Mouse (Mus musculus) heart, embryonic 12.5 days (tissue): ENCODE data around the gene Scfd2. TPM values are rescaled to one million over a fixed set of nuclear protein-coding genes. Genes with fewer than 3 reads are reported as not detected.

Experiments
- ATAC-seq: fragments of 200-750 bp; cut with Nextera tagmentation; 2 replicates; pipeline ENCODE4 v1.8.0; 2017; ENCODE audit warnings: moderate TSS enrichment, moderate library complexity; ENCODE audit not compliant: insufficient number of reproducible peaks, low FRiP score
- H3K27ac ChIP-seq: fragments of 300-500 bp; sonication (generic); 2 replicates; pipeline ENCODE4 v1.5.1; 2016; ENCODE audit warnings: mild to moderate bottlenecking, moderate library complexity; ENCODE audit not compliant: poor library complexity, severe bottlenecking
- H3K27me3 ChIP-seq: fragments of 300-500 bp; sonication (generic); replicated peaks from 2 replicates; pipeline ENCODE4 v1.6.1; 2016; ENCODE audit warnings: mild to moderate bottlenecking, moderate library complexity
- H3K36me3 ChIP-seq: fragments of 300-500 bp; sonication (generic); 2 replicates; pipeline ENCODE4 v1.6.1; 2016; ENCODE audit warnings: mild to moderate bottlenecking, moderate library complexity
- H3K4me1 ChIP-seq: fragments of 300-500 bp; sonication (generic); replicated peaks from 2 replicates; pipeline ENCODE4 v1.6.1; 2016; ENCODE audit warnings: mild to moderate bottlenecking
- H3K4me2 ChIP-seq: fragments of 300-500 bp; sonication (generic); 2 replicates; pipeline ENCODE4 v1.6.1; 2016; ENCODE audit warnings: mild to moderate bottlenecking, moderate library complexity
- H3K4me3 ChIP-seq: fragments of 300-500 bp; sonication (generic); 2 replicates; pipeline ENCODE4 v1.5.1; 2016; ENCODE audit warnings: mild to moderate bottlenecking
- H3K9ac ChIP-seq: fragments of 300-500 bp; sonication (generic); 2 replicates; pipeline ENCODE4 v1.6.1; 2016; ENCODE audit warnings: mild to moderate bottlenecking, moderate library complexity
- H3K9me3 ChIP-seq: fragments of 300-500 bp; sonication (generic); replicated peaks from 2 replicates; pipeline ENCODE4 v1.6.1; 2016; ENCODE audit warnings: mild to moderate bottlenecking, moderate library complexity
- whole genome bisulfite sequencing: fragments of 180-500 bp; shearing (Covaris S2); methylation state at CpG from one replicate; pipeline ENCODE4 v1.1.7; 2016; 5-methylcytosine and 5-hydroxymethylcytosine counted together
- polyA plus RNA-seq: library from polyadenylated mRNA; unstranded; fragments of >200 nt; fragmentation: Nextera tagmentation; extraction: Ambion mirVana; gene quantifications from 2 replicates; pipeline ENCODE4 v1.2.1, GENCODE M21; 2016

The Scfd2 gene
- polyA plus RNA-seq, 1 experiment from 2014 or later = 13.6 TPM

DNA sequence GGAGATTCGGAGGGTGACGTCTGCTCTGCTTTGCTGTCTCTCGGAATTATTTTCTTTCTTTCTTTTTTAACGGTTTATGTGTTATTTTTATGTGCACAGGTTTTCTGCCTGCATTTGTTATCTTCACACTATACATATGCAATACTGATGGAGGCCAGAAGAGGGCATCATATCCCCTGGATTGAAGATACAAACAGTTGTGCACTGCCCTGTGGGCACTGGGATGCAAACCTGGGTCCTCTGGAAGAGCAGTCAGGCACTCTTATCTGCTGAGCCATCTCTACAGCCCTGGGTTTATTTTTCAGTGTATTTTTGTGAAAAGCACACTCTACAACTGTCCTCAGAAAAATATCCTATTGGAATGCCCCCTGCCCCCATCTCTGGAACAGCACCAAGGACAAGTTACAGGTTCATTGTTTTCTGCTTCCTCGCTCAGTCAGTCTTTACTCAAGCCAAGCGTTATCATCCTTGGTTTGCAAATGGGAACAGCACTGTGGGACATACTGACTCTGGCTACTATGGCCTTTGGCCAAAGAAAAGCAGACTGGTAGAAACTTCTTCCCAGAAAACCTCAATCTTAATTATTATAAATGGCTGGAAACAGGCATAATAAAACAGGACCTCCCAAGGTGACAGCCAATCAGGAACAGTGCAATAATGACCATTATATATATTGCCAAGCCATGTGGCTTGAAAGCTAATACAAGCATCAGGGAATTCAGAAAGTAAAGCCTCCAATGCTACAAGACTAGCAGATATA lies 75.9 kb downstream of the Scfd2 start:
- Histone ChIP-seq H3K9me3 (no peaks in the 10 kb centered on the region), H3K36me3 (no peaks in the 10 kb centered on the region), H3K4me1 (no peaks in the 10 kb centered on the region), H3K27me3 (no peaks in the 10 kb centered on the region), H3K9ac (no peak overlapping the region), H3K4me3 (no peak overlapping the region), H3K27ac (no peak overlapping the region), H3K4me2 (no peak overlapping the region)
- WGBS = 85% methylated on average over 6 of the region's 6 CpGs
- ATAC-seq = no peak

- H3K4me1 ChIP-seq = peaks cover 3% of the 10 kb centered on the region; the same call in 1 of the 2 replicates
- no peak overlapping the region for H3K9ac ChIP-seq
- no peak for ATAC-seq
- H3K27ac ChIP-seq = no peak overlapping the region
- 79% methylated on average over 9 of the region's 9 CpGs for WGBS
- no peaks in the 10 kb centered on the region for H3K36me3 ChIP-seq
- H3K27me3 ChIP-seq = no peaks in the 10 kb centered on the region
- H3K4me2 ChIP-seq = no peak overlapping the region
- no peak overlapping the region for H3K4me3 ChIP-seq
- H3K9me3 ChIP-seq = no peaks in the 10 kb centered on the region
These were observed 76.5 kb downstream of the Scfd2 start for GRCm38 (mm10) chr5:74455094-74455493.

- no peaks in the 10 kb centered on the region for H3K36me3 ChIP-seq
- H3K4me3 ChIP-seq = no peak overlapping the region
- H3K9me3 ChIP-seq = no peaks in the 10 kb centered on the region
- no peak overlapping the region for H3K27ac ChIP-seq
- 59% methylated on average over 5 of the region's 5 CpGs for WGBS
- no peak overlapping the region for H3K9ac ChIP-seq
- no peak for ATAC-seq
- no peak overlapping the region for H3K4me2 ChIP-seq
- peaks cover 9% of the 10 kb centered on the region; the same call in 1 of the 2 replicates for H3K4me1 ChIP-seq
- no peaks in the 10 kb centered on the region for H3K27me3 ChIP-seq
These were observed 80.6 kb downstream of the Scfd2 start for GRCm38 (mm10) chr5:74450977-74451376.

DNA sequence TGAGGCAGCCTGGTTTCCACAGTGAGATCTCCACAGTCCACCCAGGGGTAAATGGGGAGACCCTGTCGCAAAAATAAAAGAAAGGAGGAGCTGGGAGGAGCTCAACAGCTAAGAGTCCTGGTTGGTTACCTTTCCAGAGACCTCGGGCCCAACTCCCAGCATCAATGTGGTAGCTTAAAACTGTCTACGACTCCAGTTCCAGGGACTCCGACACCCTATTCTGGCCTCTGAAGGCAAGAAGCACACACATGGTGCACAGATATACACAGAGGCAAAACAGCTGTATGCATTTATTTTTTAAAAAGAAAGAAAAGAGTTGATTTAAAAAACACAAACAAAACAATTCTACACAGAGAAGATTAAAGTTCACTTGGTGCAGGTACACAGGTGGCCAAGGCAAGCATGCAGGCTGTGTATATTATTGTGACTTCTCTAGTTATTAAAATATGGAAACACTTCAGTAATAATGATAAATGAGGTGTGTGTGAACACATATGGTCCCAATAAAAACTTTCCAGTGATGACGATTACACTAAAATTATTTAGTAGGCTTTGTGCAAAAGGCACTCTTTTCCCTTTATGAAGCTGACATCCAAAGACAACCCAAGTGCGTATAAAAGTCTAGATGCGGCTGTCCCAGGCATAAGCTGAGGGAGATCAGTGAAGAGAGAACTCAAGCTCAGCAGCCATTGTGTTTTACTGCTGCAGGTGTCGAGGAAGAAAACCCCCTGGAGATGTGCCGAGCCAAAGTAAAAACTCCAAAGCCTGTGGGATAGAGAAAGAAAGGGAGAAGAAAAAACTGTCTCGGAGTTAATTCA lies 83.8 kb downstream of the Scfd2 start:
- WGBS = 80% methylated on average over 10 of the region's 10 CpGs
- H3K4me1 ChIP-seq = peaks cover 13% of the 10 kb centered on the region
- no peak for ATAC-seq
- H3K4me3 ChIP-seq = no peak overlapping the region
- H3K4me2 ChIP-seq = no peak overlapping the region
- no peak overlapping the region for H3K9ac ChIP-seq
- no peaks in the 10 kb centered on the region for H3K27me3 ChIP-seq
- H3K36me3 ChIP-seq = no peaks in the 10 kb centered on the region
- no peaks in the 10 kb centered on the region for H3K9me3 ChIP-seq
- no peak overlapping the region for H3K27ac ChIP-seq

DNA sequence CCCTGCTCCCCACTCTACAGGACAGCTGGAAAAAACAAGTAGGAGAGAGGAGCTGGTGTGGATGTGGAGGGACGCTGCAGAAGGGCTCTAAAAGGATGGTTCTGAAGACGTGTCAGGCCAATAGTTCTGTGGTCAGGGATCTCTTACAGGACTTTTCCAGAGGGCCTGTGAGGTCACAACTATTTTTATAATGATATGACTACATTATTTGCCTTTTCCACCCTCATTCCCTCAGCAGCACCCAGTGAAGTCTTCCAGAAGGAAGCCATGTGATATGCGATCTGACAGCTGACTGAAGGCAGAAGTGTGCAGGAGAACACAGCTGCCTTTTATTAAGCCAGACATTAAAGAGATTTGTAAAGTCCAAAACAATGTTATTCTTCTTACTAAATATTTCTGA lies 85.7 kb downstream of the Scfd2 start:
- Histone ChIP-seq H3K4me3 (no peak overlapping the region), H3K27me3 (no peaks in the 10 kb centered on the region), H3K9me3 (no peaks in the 10 kb centered on the region), H3K4me1 (peaks cover 13% of the 10 kb centered on the region), H3K27ac (peak overlapping the region; percentile 51; the same call in 1 of the 2 replicates), H3K4me2 (no peak overlapping the region), H3K9ac (no peak overlapping the region), H3K36me3 (no peaks in the 10 kb centered on the region)
- WGBS = 35% methylated on average over 3 of the region's 3 CpGs
- no peak for ATAC-seq

DNA sequence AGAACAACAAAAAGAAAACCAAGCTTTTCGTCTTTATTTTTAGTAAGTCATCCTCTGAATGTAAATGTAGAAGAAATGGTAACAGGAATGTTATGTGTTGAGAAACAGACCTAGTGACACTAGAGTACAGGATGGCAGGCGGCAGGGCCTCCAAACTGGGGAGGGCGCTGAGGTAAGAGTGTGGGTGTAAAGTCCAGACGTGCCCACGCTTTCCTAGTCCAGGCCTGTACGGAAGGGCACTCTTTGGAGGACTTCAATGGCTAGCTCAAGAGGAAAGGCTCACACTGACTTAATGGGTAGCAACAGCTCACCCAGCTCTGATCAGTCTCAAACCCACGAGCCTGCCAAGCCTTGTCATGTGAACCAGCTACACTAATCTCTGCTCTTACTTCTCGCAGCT lies 93.2 kb downstream of the Scfd2 start:
- no peaks in the 10 kb centered on the region for H3K36me3 ChIP-seq

DNA sequence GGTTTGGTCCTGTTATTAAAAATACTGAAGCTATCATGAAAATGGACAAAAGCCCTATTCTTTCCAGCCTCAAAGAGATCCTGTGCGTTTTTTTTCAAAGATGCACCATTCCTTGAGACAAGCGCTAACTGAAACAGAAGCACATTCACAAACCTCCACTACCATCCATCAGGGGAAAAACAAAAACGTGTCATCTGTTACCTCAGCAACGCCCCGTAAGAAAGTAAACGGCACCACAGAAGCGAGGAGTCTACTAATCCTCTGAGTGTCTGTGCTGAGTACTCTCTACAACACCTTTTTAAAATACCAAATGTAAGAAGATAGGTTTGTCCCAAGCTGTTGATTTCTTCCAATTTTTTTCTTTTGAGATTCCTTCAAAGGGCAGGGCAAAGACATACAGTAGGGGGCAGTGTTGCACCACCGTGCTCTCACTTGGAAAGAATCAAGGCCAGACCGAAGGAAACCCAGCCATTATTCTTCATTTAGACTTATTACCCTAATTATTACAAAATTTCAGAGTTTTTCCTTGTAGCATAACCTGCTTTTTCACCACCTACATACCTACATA lies 97.9 kb downstream of the Scfd2 start:
- Histone ChIP-seq H3K36me3 (no peaks in the 10 kb centered on the region), H3K9ac (no peak overlapping the region), H3K27me3 (no peaks in the 10 kb centered on the region), H3K4me3 (no peak overlapping the region), H3K27ac (no peak overlapping the region), H3K9me3 (no peaks in the 10 kb centered on the region; the same call in 1 of the 2 replicates), H3K4me1 (no peaks in the 10 kb centered on the region), H3K4me2 (no peak overlapping the region)
- WGBS = 29% methylated on average over 9 of the region's 9 CpGs
- ATAC-seq = no peak

More for the DNA sequence above, 93.2 kb downstream of the Scfd2 start:
- Histone ChIP-seq H3K27me3 (no peaks in the 10 kb centered on the region), H3K4me1 (no peaks in the 10 kb centered on the region), H3K4me2 (no peak overlapping the region), H3K9ac (no peak overlapping the region), H3K9me3 (no peaks in the 10 kb centered on the region; the same call in 1 of the 2 replicates), H3K27ac (no peak overlapping the region), H3K4me3 (no peak overlapping the region)
- WGBS = 74% methylated on average over 8 of the region's 8 CpGs
- ATAC-seq = no peak

- H3K9me3 ChIP-seq = no peaks in the 10 kb centered on the region; the same call in 1 of the 2 replicates
- 56% methylated on average over 14 of the region's 14 CpGs for WGBS
- H3K36me3 ChIP-seq = no peaks in the 10 kb centered on the region
- H3K27ac ChIP-seq = no peak overlapping the region
- H3K4me2 ChIP-seq = no peak overlapping the region
- ATAC-seq = no peak
- no peaks in the 10 kb centered on the region for H3K4me1 ChIP-seq
- no peak overlapping the region for H3K4me3 ChIP-seq
- no peak overlapping the region for H3K9ac ChIP-seq
- H3K27me3 ChIP-seq = no peaks in the 10 kb centered on the region
These were observed 98.5 kb downstream of the Scfd2 start for GRCm38 (mm10) chr5:74432879-74433539.

DNA sequence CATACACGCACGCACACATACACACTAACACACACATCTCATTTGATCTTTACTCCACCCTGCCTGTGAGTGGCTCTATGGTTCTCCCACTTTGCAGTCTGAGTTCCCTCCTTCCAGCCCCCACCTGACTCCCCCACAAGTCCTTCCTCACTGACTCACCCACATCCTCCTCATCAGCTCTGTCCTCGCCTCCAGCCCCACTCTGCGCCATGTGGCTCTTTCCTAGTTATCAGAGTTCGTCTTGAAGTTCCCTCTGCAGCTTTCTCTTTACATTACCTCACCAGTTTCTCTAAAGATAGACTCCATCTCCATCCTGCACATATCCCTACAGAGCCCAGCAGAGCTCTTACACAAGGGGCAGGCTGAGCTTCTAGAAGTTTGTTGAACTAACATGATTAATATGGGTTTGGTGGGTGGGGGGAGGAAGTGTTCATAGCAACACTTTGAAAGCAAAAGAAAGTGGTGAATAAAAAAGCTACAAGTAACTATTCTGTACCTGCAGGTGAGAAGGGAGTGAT lies 110.9 kb downstream of the Scfd2 start:
- 48% methylated on average over 5 of the region's 5 CpGs for WGBS

DNA sequence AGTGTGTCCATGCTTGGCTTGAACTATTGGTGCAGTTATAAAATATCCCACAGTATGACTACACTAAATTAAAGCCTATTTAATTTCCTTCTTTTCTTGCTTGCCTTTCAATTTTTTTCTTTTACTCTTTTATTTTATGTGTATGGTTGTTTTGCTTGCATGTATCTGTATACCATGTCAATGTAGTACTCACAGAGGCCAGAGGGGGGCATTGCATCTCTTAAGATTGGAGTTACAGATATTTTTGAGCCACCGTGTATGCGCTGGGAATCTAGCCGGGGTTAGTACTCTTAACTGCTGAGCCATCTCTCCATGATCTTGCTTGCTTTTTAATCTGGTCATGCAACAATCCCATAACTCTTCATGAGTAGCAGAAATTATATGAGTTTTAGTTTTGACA lies 119.0 kb downstream of the Scfd2 start:
- H3K27ac ChIP-seq = no peak overlapping the region
- H3K4me3 ChIP-seq = no peak overlapping the region
- H3K4me2 ChIP-seq = no peak overlapping the region
- no peak for ATAC-seq
- no peaks in the 10 kb centered on the region for H3K9me3 ChIP-seq
- no peaks in the 10 kb centered on the region for H3K27me3 ChIP-seq
- H3K9ac ChIP-seq = no peak overlapping the region
- WGBS = 96% methylated on average over 3 of the region's 3 CpGs
- no peaks in the 10 kb centered on the region for H3K4me1 ChIP-seq
- no peaks in the 10 kb centered on the region for H3K36me3 ChIP-seq

More for the DNA sequence above, 110.9 kb downstream of the Scfd2 start:
- no peak for ATAC-seq
- H3K4me1 ChIP-seq = peaks cover 7% of the 10 kb centered on the region; the same call in 1 of the 2 replicates
- 0 out of 2 replicates have a peak overlapping the region, but pooled peaks have one; percentile 30 for H3K9ac ChIP-seq
- H3K9me3 ChIP-seq = no peaks in the 10 kb centered on the region
- H3K4me3 ChIP-seq = no peak overlapping the region
- no peaks in the 10 kb centered on the region for H3K36me3 ChIP-seq
- H3K27ac ChIP-seq = 0 out of 2 replicates have a peak overlapping the region, but pooled peaks have one; percentile 21
- H3K27me3 ChIP-seq = no peaks in the 10 kb centered on the region
- 0 out of 2 replicates have a peak overlapping the region, but pooled peaks have one; percentile 10 for H3K4me2 ChIP-seq
